Mouse (Mus musculus) neutrophil, adult 5-6 weeks (primary cell): Measurements from ENCODE around the gene Adh5. TPM values are rescaled to one million over a fixed set of nuclear protein-coding genes. Genes with fewer than 3 reads are reported as not detected.

ENCODE experiments used
- ATAC-seq: fragments of 151-379, 151-347 bp; 2 replicates; pipeline ENCODE4 v1.8.0; 2017; ENCODE audit warnings: mild to moderate bottlenecking, moderate TSS enrichment; ENCODE audit not compliant: insufficient number of reproducible peaks, poor library complexity, low FRiP score, severe bottlenecking; ENCODE audit errors: extremely low read depth
- total RNA-seq: library from RNA; stranded (forward); fragments of 200-1000 nt; gene quantifications from 2 replicates; pipeline ENCODE4 v1.2.3, GENCODE M21; 2017

The Adh5 gene
- total RNA-seq, 1 experiment from 2014 or later: 70.9 TPM

DNA sequence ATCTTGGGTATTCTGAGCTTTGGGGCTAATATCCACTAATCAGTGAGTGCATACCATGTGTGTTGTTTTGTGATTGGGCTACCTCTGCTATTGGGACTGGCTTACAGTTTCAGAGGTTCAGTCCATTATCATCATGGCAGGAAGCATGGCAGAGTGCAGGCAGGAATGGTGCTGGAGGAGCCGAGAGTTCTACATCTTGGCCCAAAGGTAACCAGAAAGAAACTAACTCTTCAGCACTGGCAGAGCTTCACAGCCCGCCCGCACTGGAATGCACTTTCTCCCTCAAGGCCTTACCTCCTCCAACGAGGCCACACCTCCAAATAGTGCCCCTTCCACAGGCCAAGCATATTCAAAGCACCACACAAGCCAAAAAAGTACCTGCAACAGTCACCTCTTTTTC lies 55.8 kb downstream of the Adh5 start:
- no peak for ATAC-seq

DNA sequence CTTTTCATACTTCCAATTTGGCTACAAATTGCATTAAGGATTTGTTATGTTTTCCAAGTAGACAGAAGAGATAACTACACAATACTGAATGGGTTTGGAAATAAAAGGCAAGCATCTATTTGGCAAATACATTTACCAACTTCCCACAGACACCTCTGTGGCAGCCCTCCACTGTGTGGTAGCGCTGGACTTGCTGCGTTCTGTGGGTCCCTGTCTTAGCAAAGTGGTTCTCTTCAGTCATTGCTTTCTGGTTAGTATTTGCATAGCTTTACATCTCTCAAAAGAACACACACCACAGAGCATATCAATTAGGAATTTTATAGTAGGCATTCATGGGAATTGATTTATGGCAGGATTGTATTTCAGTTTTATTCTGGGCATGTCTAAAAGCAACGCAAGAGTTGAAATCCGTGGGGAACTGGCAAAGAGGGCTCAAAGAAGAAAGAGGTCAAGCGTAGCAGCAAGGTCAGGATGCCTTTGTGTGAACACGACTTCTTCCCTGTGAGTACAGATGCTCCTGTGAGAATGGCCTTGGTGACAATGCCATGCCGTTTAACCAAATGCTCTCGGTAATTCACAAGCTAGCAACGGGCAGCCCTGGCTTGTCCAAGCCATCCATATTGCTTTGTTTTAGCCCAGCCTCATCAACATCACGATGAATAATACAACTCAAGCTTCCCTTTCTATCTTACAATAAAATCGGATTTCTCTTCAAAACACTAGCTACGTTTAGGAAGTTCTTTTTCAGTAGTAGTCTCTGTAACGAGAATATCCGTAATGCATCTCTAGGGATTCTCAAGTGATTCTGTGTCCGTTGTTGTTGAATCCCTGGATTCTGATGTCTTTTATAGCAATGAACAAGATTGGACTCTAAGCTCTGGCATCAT lies 57.2 kb downstream of the Adh5 start:
- ATAC-seq: no peak

GRCm38 (mm10) chr3:138503754-138504153 lies 60.9 kb downstream of the Adh5 start:
- no peak for ATAC-seq

Other genes starting within 250 kb of the Adh5 start
- gene 4930579F01Rik, start 249.3 kb upstream of the Adh5 start, total RNA-seq: not detected in 2 replicates
- gene Adh7, start 225.3 kb upstream of the Adh5 start, total RNA-seq: not detected in 2 replicates
- 0.93 TPM in 1 of 2 replicates, not detected in the other for gene Adh1, start 182.1 kb upstream of the Adh5 start, total RNA-seq
- 0.37 and 0.81 TPM in 2 replicates for gene Adh6a, start 129.8 kb upstream of the Adh5 start, total RNA-seq
- not detected in 2 replicates for gene Adh6b, start 101.3 kb upstream of the Adh5 start, total RNA-seq
- not detected in 2 replicates for gene Adh4, start 27.6 kb upstream of the Adh5 start, total RNA-seq
- 50.1 and 56.8 TPM in 2 replicates for gene Metap1, start 46.4 kb downstream of the Adh5 start, total RNA-seq
- 66.1 and 71.6 TPM in 2 replicates for gene Eif4e, start 83.1 kb downstream of the Adh5 start, total RNA-seq